Mouse (Mus musculus) bone marrow, adult 2 months (tissue): ENCODE data around the gene Oit1. TPM values are rescaled to one million over a fixed set of nuclear protein-coding genes. Genes with fewer than 3 reads are reported as not detected.

ENCODE experiments used
- H3K27ac ChIP-seq: fragments of 200-500 bp; 2 replicates; pipeline ENCODE4 v1.5.1; 2012; ENCODE audit warnings: low read depth, mild to moderate bottlenecking, control low read depth, inconsistent platforms, low read length; ENCODE audit not compliant: control insufficient read depth, poor library complexity, insufficient read depth
- H3K4me1 ChIP-seq: fragments of 200-500 bp; 2 replicates; pipeline ENCODE4 v1.6.1; 2011; ENCODE audit warnings: low read length; ENCODE audit not compliant: control insufficient read depth, insufficient read depth
- H3K4me3 ChIP-seq: fragments of 200-500 bp; replicated peaks from 2 replicates; pipeline ENCODE3; 2011; ENCODE audit warnings: mild to moderate bottlenecking, low read depth, low read length, control low read depth; ENCODE audit not compliant: control insufficient read depth
- CTCF ChIP-seq: fragments of 200-500 bp; IDR thresholded peaks from 2 replicates; pipeline ENCODE4 v1.5.1; 2011; ENCODE audit warnings: low read length, control low read depth; ENCODE audit not compliant: control insufficient read depth, insufficient read depth
- POLR2A ChIP-seq: fragments of 200-500 bp; IDR thresholded peaks from 2 replicates; pipeline ENCODE4 v1.6.1; 2011; ENCODE audit warnings: low read depth, mild to moderate bottlenecking, control low read depth, low read length, borderline replicate concordance; ENCODE audit not compliant: control insufficient read depth
- WGBS: fragments of 180-500 bp; shearing (Covaris S2); methylation state at CpG from one replicate; pipeline ENCODE4 v1.1.7; 2018; 5-methylcytosine and 5-hydroxymethylcytosine counted together
- polyA plus RNA-seq: library from polyadenylated mRNA; stranded (reverse); fragments of >200 nt; gene quantifications from 2 replicates; pipeline ENCODE4 v1.2.4, GENCODE M21; 2011; ENCODE audit warnings: low replicate concordance; ENCODE audit not compliant: missing spikeins, insufficient read depth, insufficient read length

Oit1 gene
- not detected in 2 replicates for polyA plus RNA-seq

GRCm38 (mm10) chr14:8378685-8379313 lies at the start of gene Oit1:
Gene Oit1 (minus strand): TSS chr14:8378754.
- no peak within 1 kb of the TSS for H3K27ac ChIP-seq

GRCm38 (mm10) chr14:8422833-8423232 lies 44.3 kb upstream of the Oit1 start:
- no peaks in the 10 kb centered on the region for H3K4me1 ChIP-seq
- H3K4me3 ChIP-seq = no peak overlapping the region
- H3K27ac ChIP-seq = no peak overlapping the region
- no peak for TF ChIP-seq CTCF
- TF ChIP-seq POLR2A = no peak
- WGBS = 94% methylated on average over 3 of the region's 3 CpGs

More at GRCm38 (mm10) chr14:8378685-8379313, at the start of gene Oit1:
- H3K4me1 ChIP-seq = no peaks in the 10 kb centered on the region; the same call in 1 of the 2 replicates
- WGBS = 52% methylated on average over 8 of the region's 8 CpGs
- no peak within 1 kb of the TSS for H3K4me3 ChIP-seq
- no peak for TF ChIP-seq POLR2A
- TF ChIP-seq CTCF = no peak

GRCm38 (mm10) chr14:8421199-8421787 lies 42.7 kb upstream of the Oit1 start:
- TF ChIP-seq CTCF (no peak), POLR2A (no peak)
- H3K27ac ChIP-seq = no peak overlapping the region
- WGBS = 12% methylated on average over 10 of the region's 10 CpGs
- H3K4me3 ChIP-seq = no peak overlapping the region
- H3K4me1 ChIP-seq = no peaks in the 10 kb centered on the region

- Histone ChIP-seq H3K4me1 (no peaks in the 10 kb centered on the region), H3K4me3 (no peak overlapping the region), H3K27ac (no peak overlapping the region)
- WGBS = 54% methylated on average over 3 of the region's 3 CpGs
- TF ChIP-seq POLR2A = no peak
- no peak for TF ChIP-seq CTCF
Observed at GRCm38 (mm10) chr14:8418610-8419009, 40.1 kb upstream of the Oit1 start.

GRCm38 (mm10) chr14:8405946-8406345 lies 27.4 kb upstream of the Oit1 start:
- WGBS = 81% methylated on average over 6 of the region's 6 CpGs
- TF ChIP-seq POLR2A (no peak), CTCF (no peak)
- Histone ChIP-seq H3K27ac (no peak overlapping the region), H3K4me1 (no peaks in the 10 kb centered on the region), H3K4me3 (no peak overlapping the region)

- TF ChIP-seq CTCF (no peak), POLR2A (no peak)
- 90% methylated on average over 3 of the region's 3 CpGs for WGBS
- Histone ChIP-seq H3K4me1 (no peaks in the 10 kb centered on the region), H3K27ac (no peak overlapping the region), H3K4me3 (no peak overlapping the region)
Observed at GRCm38 (mm10) chr14:8403310-8403709, 24.8 kb upstream of the Oit1 start.

GRCm38 (mm10) chr14:8398507-8398906 lies 20.0 kb upstream of the Oit1 start:
- H3K27ac ChIP-seq = no peak overlapping the region
- no peak overlapping the region for H3K4me3 ChIP-seq
- TF ChIP-seq CTCF = no peak
- no peak for TF ChIP-seq POLR2A
- no peaks in the 10 kb centered on the region for H3K4me1 ChIP-seq

- WGBS = 65% methylated on average over 7 of the region's 7 CpGs
- Histone ChIP-seq H3K4me1 (no peaks in the 10 kb centered on the region), H3K27ac (no peak overlapping the region), H3K4me3 (no peak overlapping the region)
- TF ChIP-seq POLR2A = no peak
- TF ChIP-seq CTCF = no peak
Observed at GRCm38 (mm10) chr14:8395690-8396287, 17.2 kb upstream of the Oit1 start.
